Mouse (Mus musculus) midbrain, embryonic 13.5 days (tissue): Measurements from ENCODE around the gene Tuba1a. TPM values are rescaled to one million over a fixed set of nuclear protein-coding genes. Genes with fewer than 3 reads are reported as not detected.
"Not testable (repeated sequence)": the region's sequence is repeated elsewhere in the genome, so short reads cannot be mapped to it uniquely, and the experiment has no call there.

Experiments
- ATAC-seq: fragments of 200-750 bp; cut with Nextera tagmentation; 2 replicates; pipeline ENCODE4 v1.8.0; 2017; ENCODE audit warnings: mild to moderate bottlenecking, moderate TSS enrichment, moderate library complexity
- H3K27ac ChIP-seq: fragments of 300-500 bp; sonication (generic); 2 replicates; pipeline ENCODE4 v1.5.1; 2015; ENCODE audit warnings: inconsistent platforms, mild to moderate bottlenecking, moderate library complexity
- H3K27me3 ChIP-seq: fragments of 300-500 bp; sonication (generic); 2 replicates; pipeline ENCODE4 v1.6.1; 2015; ENCODE audit warnings: mild to moderate bottlenecking, inconsistent platforms
- H3K36me3 ChIP-seq: fragments of 300-500 bp; sonication (generic); 2 replicates; pipeline ENCODE4 v1.6.1; 2015; ENCODE audit warnings: mild to moderate bottlenecking, inconsistent platforms
- H3K4me1 ChIP-seq: fragments of 300-500 bp; sonication (generic); replicated peaks from 2 replicates; pipeline ENCODE4 v1.6.1; 2015; ENCODE audit warnings: inconsistent platforms
- H3K4me2 ChIP-seq: fragments of 300-500 bp; sonication (generic); replicated peaks from 2 replicates; pipeline ENCODE4 v1.6.1; 2015; ENCODE audit warnings: moderate library complexity, mild to moderate bottlenecking, inconsistent platforms
- H3K4me3 ChIP-seq: fragments of 300-500 bp; sonication (generic); replicated peaks from 2 replicates; pipeline ENCODE4 v1.5.1; 2015; ENCODE audit warnings: mild to moderate bottlenecking, inconsistent platforms
- H3K9ac ChIP-seq: fragments of 300-500 bp; sonication (generic); replicated peaks from 2 replicates; pipeline ENCODE4 v1.6.1; 2015; ENCODE audit warnings: mild to moderate bottlenecking, inconsistent platforms
- H3K9me3 ChIP-seq: fragments of 300-500 bp; sonication (generic); 2 replicates; pipeline ENCODE4 v1.6.1; 2016; ENCODE audit warnings: mild to moderate bottlenecking, inconsistent platforms
- WGBS: fragments of 180-500 bp; shearing (Covaris S2); methylation state at CpG from one replicate; pipeline ENCODE4 v1.1.7; 2015; 5-methylcytosine and 5-hydroxymethylcytosine counted together
- polyA plus RNA-seq: library from polyadenylated mRNA; unstranded; fragments of >200 nt; fragmentation: Nextera tagmentation; extraction: Ambion mirVana; gene quantifications from 2 replicates; pipeline ENCODE4 v1.2.1, GENCODE M21; 2015

Tuba1a gene
- polyA plus RNA-seq, 1 experiment from 2014 or later = 15,999 TPM

DNA sequence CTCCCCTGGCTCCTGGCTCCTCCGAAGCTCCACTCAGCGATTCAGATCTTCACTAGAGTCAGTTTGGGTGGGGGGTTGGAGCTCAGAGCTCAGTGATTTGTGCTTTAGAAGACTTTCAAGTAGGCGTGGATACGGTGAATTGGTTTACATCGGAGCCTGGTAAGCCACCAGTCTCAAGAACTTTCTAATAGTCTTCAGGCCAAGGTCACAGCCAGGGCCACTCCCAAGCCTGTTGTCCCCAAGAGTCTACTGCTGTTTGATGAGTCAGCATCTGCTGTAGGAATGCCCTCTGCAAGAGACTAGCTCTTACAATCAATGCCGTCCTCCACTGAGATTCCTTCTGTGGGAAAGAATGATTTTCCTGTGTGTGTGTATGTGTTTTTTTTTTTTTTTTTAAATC, 28.6 kb upstream of the Tuba1a start:
- Histone ChIP-seq H3K27me3 (no peaks in the 10 kb centered on the region), H3K9me3 (no peaks in the 10 kb centered on the region), H3K4me1 (peaks cover 83% of the 10 kb centered on the region), H3K36me3 (no peaks in the 10 kb centered on the region), H3K4me3 (no peak overlapping the region), H3K4me2 (no peak overlapping the region; the same call in 1 of the 2 replicates), H3K9ac (no peak overlapping the region), H3K27ac (peak overlapping the region; percentile 99)
- no peak for ATAC-seq
- WGBS = 56% methylated on average over 6 of the region's 6 CpGs

DNA sequence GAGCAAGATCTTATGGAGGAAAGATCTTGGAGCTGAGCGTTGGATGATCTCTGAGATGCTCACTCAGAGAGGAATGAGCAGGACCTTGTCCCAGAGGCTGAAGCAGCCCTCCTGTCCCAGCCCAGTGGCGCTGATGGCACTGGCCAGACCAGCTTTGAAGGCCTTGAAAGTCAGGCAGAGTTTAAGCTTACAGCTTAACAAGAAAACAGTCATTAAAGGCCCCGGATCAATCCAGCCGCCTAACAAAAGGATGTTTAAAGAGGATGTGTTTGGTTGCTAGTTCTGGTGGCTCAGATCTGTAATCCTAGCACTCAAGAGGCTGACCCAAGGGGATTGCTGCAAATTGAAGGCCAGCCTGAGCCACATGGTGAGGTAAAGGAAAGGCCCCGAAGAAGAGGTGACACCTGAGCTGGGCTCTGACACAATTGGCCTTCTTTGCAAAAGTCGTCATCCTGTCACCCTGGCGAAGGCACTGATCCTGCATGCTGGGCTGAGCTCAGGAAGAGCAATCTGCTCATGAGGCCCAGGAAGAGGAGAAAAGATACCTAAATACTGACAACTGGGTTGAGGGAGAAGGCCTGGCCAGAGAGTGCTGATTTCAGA, 26.6 kb upstream of the Tuba1a start:
- Histone ChIP-seq H3K27me3 (no peaks in the 10 kb centered on the region), H3K36me3 (no peaks in the 10 kb centered on the region), H3K9ac (peak overlapping the region; percentile 32; the same call in 1 of the 2 replicates), H3K9me3 (no peaks in the 10 kb centered on the region), H3K4me3 (no peak overlapping the region), H3K4me1 (peaks cover 76% of the 10 kb centered on the region), H3K4me2 (no peak overlapping the region), H3K27ac (peak overlapping the region; percentile 96)
- no peak for ATAC-seq
- 19% methylated on average over 7 of the region's 7 CpGs for WGBS

DNA sequence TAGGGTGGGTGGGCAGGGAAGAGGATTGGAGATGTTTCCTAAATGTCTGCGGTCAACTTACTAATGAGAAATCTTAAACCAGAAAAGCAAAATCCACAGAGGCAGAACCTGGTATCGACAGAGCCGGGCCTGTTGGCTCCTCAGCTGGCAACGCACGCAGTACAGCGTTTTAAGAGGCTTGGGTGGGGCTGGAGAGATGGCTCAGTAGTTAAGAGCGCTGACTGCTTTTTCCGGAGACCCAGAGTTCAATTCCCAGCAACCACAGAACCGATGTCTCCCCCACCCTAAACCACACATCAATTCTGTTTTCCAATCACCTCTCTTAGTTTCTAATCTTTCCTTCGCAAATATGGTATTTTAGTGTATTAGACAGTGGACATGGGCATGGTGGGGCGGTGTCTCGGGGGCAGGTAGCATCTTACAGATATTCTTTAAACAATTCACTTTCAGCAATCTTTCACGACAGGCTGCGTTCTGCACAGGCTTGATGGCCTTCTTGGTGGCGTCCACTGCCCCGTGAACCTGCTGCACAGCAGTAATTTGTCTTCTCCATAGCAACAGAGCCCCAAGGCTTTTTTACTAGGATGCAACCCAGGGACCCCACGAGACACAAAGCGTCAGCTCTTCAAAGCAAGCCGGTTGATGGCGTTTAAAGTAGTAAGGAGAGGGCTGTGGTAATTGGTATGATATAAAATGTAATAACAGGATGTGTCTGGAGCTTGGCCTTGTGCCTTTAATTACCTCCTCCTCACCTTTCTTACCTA, 25.1 kb upstream of the Tuba1a start:
- 34% methylated on average over 20 of the region's 20 CpGs for WGBS
- Histone ChIP-seq H3K4me3 (peak overlapping the region; percentile 27), H3K4me1 (peaks cover 70% of the 10 kb centered on the region), H3K27me3 (no peaks in the 10 kb centered on the region), H3K27ac (peak overlapping the region; percentile 96), H3K36me3 (no peaks in the 10 kb centered on the region), H3K9ac (peak overlapping the region; percentile 56), H3K4me2 (peak overlapping the region; percentile 56), H3K9me3 (no peaks in the 10 kb centered on the region)
- peak; percentile 15; the same call in 1 of the 2 replicates for ATAC-seq

DNA sequence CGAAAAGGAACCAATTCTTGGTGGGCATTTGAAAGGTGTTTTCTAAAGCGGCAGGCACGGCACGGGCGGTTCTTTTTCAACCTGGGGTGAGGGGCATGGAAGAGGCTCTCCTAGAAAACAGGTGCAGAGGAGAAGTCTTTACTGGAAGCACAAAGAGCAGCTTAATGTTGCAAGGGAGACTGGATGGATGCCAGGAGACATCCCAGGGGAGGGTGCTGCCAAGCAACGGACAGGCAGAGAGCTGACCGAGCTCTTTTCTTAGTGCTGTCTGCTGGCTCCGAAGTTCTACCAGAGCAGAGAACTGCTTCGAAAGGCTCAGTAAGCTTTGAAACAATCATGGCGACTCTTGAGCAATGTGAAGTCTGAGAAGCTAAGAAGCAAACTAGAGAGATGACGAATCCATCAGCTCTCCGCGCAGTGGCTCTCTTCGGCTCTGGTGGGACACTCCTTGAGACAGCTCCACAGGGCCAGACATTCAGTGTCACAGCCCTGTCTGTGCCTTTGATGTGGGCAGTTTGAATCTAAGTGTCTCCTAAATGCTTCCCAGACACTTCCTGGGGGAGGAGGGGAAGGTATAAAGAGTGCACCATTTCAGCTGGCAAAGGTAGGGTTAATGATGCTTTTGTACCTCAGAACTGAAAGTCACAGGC, 24.4 kb upstream of the Tuba1a start:
- Histone ChIP-seq H3K4me2 (peak overlapping the region; percentile 56), H3K4me3 (peak overlapping the region; percentile 27), H3K27ac (peak overlapping the region; percentile 96), H3K27me3 (no peaks in the 10 kb centered on the region), H3K36me3 (no peaks in the 10 kb centered on the region), H3K4me1 (peaks cover 70% of the 10 kb centered on the region), H3K9me3 (no peaks in the 10 kb centered on the region), H3K9ac (peak overlapping the region; percentile 56)
- ATAC-seq = peak; percentile 79
- WGBS = 26% methylated on average over 14 of the region's 14 CpGs

DNA sequence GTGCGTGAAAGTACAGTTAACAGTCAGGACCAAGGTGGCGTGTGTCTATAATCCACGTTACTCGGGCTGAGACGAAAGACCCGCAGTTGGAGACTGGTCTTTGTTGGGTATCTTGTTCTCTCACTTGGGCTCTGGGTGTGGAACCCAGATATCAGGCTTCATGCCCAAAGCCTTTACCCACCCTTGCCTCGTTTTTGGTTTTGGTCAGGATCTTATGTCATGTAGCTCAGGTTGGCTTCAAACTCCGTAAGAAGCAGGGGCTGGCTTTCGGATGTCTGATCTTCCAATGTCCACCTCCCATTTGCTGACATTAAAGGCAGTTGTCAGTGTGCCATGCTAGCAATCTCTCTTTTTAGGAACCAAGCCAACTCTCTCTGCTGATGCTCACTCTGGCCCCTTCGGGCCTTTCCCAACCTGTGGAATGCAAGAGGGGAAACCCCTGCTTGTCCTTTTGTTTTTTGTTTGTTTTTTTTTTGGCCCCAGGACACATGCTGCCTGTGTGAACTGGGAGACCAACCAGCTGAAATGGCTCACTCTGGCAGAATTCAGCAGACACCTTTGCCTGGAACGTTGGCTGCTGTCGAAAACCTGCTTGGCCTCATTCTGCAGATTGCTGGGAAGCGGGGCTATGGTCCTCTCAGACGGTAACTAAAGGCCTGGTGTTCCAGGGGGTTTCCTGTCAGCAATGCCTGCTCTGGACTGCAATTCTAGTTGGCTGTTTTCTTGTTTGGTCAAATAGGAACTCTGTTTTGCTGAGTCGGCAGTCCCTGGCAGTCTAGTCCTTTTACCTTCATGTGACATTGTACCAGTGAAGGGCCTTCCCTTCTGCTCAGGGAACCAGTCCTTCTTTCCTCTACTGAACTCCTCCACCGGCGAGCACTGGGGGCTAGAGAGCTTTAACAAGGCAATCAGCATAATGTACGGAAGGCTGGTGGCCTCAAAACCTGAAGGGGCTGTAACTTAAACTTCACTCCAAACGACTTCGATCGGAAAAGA, 23.6 kb upstream of the Tuba1a start:
- Histone ChIP-seq H3K9ac (peak overlapping the region; percentile 56), H3K4me1 (peaks cover 70% of the 10 kb centered on the region), H3K27ac (peak overlapping the region; percentile 96), H3K4me2 (peak overlapping the region; percentile 56), H3K36me3 (no peaks in the 10 kb centered on the region), H3K9me3 (no peaks in the 10 kb centered on the region), H3K27me3 (no peaks in the 10 kb centered on the region), H3K4me3 (peak overlapping the region; percentile 27)
- ATAC-seq = no peak
- 62% methylated on average over 21 of the region's 21 CpGs for WGBS

DNA sequence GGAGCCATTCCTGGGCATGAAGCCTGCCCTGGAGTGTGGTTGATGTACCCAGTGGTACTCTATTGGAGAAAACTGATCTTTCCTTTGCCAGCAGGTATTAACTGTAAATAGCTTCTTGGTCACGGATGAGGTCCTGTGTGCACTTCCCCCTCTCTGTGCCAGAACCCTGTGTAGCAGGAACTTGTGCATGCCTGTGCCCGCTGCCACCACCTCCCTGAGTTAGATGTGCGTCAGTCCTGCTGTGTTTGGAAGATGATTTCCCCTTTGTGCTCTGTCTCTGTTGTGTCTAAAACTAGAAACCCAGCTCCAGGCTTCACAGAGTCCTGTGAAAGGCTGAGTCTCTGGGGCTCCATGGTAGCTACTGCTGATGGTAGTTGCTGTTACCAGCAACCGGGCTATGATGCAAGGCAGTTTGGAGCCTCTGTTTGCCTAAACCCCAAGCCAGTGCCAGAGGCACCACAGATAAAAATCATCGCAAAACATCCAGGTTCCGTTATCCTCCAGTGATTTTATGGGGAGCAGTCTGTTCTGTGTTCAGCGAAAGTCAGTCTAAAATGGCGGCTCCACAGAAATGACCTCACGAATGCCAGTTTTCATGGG, 19.6 kb upstream of the Tuba1a start:
- 83% methylated on average over 9 of the region's 9 CpGs for WGBS
- ATAC-seq = no peak
- Histone ChIP-seq H3K4me2 (no peak overlapping the region), H3K4me3 (no peak overlapping the region), H3K9me3 (no peaks in the 10 kb centered on the region), H3K36me3 (no peaks in the 10 kb centered on the region), H3K9ac (no peak overlapping the region), H3K4me1 (peaks cover 72% of the 10 kb centered on the region), H3K27ac (peak overlapping the region; percentile 99), H3K27me3 (no peaks in the 10 kb centered on the region)

DNA sequence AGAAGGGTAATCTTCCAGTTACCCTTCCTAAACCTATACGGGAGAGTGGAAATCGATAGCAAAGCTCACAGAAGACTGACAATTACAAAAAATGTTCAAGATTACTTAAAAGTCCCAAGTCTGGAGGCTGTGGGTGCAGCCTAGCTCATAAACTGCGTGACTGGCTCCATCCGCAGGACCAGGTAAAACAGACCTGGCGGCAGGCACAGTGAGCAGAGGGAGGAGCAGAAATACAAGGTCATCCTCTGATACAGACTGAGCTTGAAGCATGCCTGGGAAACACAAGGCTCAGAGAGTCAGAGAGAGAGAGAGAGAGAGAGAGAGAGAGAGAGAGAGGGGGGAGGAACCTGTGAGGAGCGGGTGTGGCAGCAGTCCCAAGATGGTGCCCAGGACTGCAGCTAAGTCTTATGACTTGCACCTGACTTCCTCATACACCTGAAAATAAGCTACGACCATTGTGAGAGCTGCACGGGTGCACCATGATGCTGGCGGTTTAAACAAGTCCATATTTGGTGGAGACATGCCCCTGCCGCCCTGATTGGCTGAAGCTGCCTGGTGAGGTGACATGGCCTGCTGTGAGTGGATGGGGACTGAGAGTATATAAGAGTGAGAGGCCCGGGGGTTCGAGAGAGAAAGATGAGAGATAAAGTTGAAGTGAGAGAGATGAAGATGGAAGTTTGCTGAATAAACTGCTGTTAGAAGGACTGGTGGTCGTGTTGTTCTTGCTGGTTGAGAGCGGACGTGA, 18.2 kb upstream of the Tuba1a start:
- Histone ChIP-seq H3K27ac (peak overlapping the region; percentile 99), H3K4me2 (peak overlapping the region; percentile 58), H3K4me1 (peaks cover 68% of the 10 kb centered on the region), H3K9ac (peak overlapping the region; percentile 72), H3K4me3 (peak overlapping the region; percentile 33)
- H3K36me3 ChIP-seq, H3K27me3 ChIP-seq, H3K9me3 ChIP-seq: not testable (repeated sequence)
- 47% methylated on average over 15 of the region's 15 CpGs for WGBS
- ATAC-seq = peak; percentile 68

DNA sequence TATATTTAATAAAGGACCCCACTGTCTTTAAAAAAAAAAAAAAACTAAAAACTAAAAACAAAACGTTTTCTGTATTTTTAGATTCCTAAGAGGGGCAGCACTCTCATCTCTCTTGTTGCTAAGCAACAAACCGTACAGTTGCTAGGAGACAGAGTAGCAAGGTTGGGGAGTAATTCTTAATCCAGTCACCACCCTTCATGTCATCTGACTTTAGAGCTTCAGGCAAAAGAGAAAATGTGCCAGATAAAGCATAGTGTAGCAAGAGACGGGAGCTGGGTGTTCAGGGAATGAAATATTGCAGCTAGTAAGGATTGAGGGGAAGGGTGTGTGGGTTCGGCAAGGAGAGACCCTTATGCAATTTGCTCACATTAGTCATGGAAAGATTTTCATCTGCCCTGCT, 17.6 kb upstream of the Tuba1a start:
- peak overlapping the region; percentile 72 for H3K9ac ChIP-seq
- H3K36me3 ChIP-seq = no peaks in the 10 kb centered on the region
- H3K27me3 ChIP-seq = no peaks in the 10 kb centered on the region
- peaks cover 68% of the 10 kb centered on the region for H3K4me1 ChIP-seq
- no peaks in the 10 kb centered on the region for H3K9me3 ChIP-seq
- peak overlapping the region; percentile 33 for H3K4me3 ChIP-seq
- H3K27ac ChIP-seq = peak overlapping the region; percentile 99
- 6% methylated on average over 4 of the region's 4 CpGs for WGBS
- peak overlapping the region; percentile 58 for H3K4me2 ChIP-seq
- peak; percentile 55 for ATAC-seq

DNA sequence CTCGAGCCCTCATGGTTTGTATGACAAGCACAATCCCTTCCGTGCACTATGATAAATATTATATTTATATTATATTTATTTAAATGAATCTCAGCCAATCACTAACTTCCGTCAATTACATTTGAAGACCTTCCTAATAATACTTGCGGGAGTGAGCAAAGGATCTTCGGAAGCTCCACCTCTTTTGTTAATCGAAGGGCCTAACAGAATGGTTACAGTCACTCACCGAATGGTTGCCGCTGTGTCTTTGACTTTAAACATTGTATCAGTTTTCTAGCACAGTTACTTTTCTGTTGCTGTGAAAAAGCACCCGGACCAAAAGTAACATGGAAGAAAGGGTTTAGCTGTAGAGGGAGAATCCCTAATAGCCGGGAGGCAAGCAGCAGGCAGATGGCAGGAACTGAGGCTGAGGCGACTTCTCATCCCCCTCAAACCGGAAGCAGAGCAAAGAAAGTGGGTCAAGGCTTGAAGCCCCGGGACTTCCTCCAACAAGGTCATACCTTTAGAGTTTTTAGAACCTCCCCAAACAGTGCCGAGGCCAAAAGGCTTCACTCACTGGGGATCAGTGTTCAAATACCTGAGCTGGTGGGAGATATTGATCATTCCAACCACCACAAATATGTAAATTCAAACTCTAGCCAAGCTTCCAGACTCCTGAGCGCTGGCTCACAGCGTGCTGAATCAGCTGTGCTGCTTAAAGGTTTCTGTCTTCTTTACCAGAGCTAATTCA, 16.0 kb upstream of the Tuba1a start:
- WGBS = 1% methylated on average over 16 of the region's 16 CpGs
- peak overlapping the region; percentile 12 for H3K4me3 ChIP-seq
- peaks cover 69% of the 10 kb centered on the region for H3K4me1 ChIP-seq
- ATAC-seq = no peak
- H3K9ac ChIP-seq = peak overlapping the region; percentile 72
- H3K4me2 ChIP-seq = peak overlapping the region; percentile 58
- H3K36me3 ChIP-seq = no peaks in the 10 kb centered on the region
- no peaks in the 10 kb centered on the region for H3K9me3 ChIP-seq
- peak overlapping the region; percentile 99 for H3K27ac ChIP-seq
- no peaks in the 10 kb centered on the region for H3K27me3 ChIP-seq

DNA sequence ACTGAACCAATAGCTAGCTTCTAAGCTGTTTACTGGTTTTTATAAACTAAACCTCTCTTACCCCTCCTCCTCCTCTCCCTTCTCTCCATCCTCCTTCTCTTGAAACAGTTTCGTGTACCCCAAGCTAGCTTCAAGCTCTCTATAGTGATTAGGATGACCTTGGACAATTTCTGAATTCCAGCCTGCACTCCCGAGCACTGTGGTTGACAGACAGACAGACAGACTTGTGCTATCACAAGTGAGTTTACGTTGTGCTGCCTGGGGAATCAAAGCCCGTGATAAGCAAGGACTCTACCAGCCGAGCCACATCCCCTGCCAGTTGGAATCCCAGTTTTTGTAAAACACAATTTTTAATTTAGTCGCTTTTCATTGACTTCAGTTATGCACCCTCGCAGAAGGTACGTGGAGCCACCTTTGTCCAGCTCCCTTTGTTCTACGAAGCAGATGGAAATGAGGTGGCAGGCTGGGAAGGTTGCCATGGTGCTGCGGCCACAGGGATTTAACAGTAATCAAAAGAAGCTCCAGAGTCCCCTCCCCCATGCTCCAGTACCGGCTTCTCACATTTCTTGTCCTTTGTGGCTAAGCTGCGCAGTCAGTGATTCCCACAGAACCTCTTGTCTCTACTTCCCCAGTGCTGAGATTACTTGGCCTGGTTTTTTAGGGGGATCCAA, 15.3 kb upstream of the Tuba1a start:
- peak; percentile 88 for ATAC-seq
- peak overlapping the region; percentile 99 for H3K27ac ChIP-seq
- 2% methylated on average over 12 of the region's 12 CpGs for WGBS
- peaks cover 69% of the 10 kb centered on the region for H3K4me1 ChIP-seq
- peak overlapping the region; percentile 12 for H3K4me3 ChIP-seq
- H3K9ac ChIP-seq = peak overlapping the region; percentile 72
- H3K9me3 ChIP-seq = peaks cover 2% of the 10 kb centered on the region
- H3K27me3 ChIP-seq = no peaks in the 10 kb centered on the region
- H3K4me2 ChIP-seq = peak overlapping the region; percentile 58
- no peaks in the 10 kb centered on the region for H3K36me3 ChIP-seq
